Mouse (Mus musculus) CD4-positive helper T cell, adult 2 months (primary cell): Measurements from ENCODE around the gene Gm10662.
"Not testable (repeated sequence)": the region's sequence is repeated elsewhere in the genome, so short reads cannot be mapped to it uniquely, and the experiment has no call there.

Source experiments
- DNase-seq: peaks from one replicate; pipeline ENCODE4 v3.0.0-alpha.2; 2012; ENCODE audit warnings: low read depth, missing footprints, low spot score

Gene Gm10662

DNA sequence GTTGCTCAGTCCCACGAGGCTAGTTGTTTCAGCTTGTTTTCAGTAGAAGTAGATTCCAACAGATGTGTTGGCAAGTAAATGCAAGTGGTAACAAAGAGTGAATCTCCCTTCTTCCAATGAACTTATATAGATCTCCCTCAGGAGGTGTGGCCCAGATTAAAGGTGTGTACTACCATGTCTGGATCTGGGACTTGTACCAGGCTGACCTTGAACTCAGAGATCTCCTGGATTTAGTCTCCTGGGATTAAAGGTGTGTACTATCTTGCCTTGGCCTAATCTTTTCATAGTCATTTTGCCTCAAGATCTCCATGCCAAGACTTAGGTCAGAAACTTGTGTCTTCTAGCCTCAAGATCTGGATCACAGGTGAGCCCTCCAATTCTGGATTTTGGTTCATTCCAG, at the start of gene Gm10662:
Gene Gm10662, minus strand, starts transcription at position 101 of the 400 bp plus-strand sequence.
- not testable (repeated sequence) for DNase-seq

DNA sequence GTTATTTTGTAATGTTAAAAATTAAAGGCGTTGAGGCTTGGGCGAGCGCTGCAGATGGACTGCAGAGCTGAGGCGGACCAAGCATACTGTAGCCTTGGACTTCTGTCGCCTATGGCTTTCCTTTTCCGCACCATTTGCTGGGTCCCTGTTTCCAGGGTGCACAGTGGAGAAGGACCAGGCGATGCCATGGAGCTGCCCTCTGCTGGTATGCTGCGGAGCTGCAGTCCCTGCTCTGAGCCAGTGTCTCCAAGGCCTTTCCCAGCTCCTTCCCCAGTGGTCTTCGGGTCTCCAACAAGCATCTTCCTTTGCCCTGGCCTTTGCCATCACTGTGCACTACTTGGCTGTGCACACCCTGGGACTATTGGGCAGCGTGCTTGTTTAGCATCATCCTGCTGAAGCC, 19.2 kb upstream of the Gm10662 start:
- DNase-seq, result not testable (repeated sequence)
